Mouse (Mus musculus) heart, adult 2 months (tissue): Measurements from ENCODE around the gene Avpi1.

Experiments
- CTCF ChIP-seq: fragments of 200-600 bp; IDR thresholded peaks from 2 replicates; pipeline ENCODE4 v1.8.1; 2022; ENCODE audit warnings: antibody characterized with exemption, mild to moderate bottlenecking, moderate library complexity
- POLR2A ChIP-seq: fragments of 200-500 bp; IDR thresholded peaks from 2 replicates; pipeline ENCODE4 v1.6.1; 2011; ENCODE audit warnings: mild to moderate bottlenecking, low read depth, low read length, control low read depth; ENCODE audit not compliant: insufficient read depth

DNA sequence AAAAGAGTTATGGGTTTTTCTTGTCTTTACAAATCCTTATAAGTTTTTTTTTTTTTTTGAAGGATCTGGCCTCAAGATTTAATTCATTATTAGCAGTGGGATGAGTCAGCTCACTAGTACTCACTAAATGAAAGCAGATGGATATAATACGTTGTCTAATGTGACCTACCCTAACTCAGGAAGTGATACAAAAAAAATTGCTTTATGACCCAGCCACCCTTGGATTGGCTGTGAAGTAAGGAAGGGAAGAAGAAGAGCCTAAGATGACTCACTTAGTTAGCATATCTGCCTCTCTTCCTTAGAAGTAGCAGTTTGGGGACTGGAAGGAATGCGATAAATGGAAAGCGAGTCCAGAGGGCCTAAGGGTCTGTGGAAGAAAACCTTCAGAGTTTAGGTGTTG is 29.5 kb downstream of the Avpi1 start:
- TF ChIP-seq POLR2A: no peak
- TF ChIP-seq CTCF: no peak
